Mouse (Mus musculus) G1E-ER4 (cell line): Measurements from ENCODE around the gene B4galnt3. TPM values are rescaled to one million over a fixed set of nuclear protein-coding genes. Genes with fewer than 3 reads are reported as not detected.

Experiments used
- GATA1 ChIP-seq: IDR thresholded peaks from one replicate; pipeline ENCODE4 v1.8.0; 2012; ENCODE audit warnings: low read length, inconsistent platforms
- polyA plus RNA-seq: library from polyadenylated mRNA; stranded (reverse); fragments of >175 nt; gene quantifications from 2 replicates; pipeline ENCODE4 v1.2.3, GENCODE M21; 2012

The B4galnt3 gene
- polyA plus RNA-seq, 1 experiment, result not detected

DNA sequence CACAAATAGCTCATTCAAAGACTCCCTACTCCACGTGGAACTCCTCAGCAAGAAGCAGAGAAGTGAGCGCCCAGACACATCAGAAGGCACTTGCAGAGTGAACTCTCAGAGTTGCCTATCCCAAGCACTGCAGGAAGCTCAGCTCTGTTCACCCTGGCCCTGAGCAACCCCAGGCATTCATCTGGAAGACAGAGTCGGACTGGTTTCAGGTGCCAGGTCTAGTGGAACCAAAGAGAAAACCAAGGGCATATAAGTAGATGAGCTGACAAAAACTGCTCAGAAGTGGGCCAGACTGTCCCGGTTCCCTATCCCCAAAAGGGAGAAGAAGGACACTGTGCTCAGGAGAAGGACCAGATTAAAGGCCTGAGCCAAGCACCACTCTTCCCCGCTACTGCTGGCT is 44.5 kb downstream of the B4galnt3 start:
- TF ChIP-seq GATA1, result no peak

GRCm38 (mm10) chr6:120246676-120247075 is 47.7 kb downstream of the B4galnt3 start:
- no peak for TF ChIP-seq GATA1

- TF ChIP-seq GATA1, result no peak
Measured at GRCm38 (mm10) chr6:120243250-120243649, 51.1 kb downstream of the B4galnt3 start.

- no peak for TF ChIP-seq GATA1
Measured at GRCm38 (mm10) chr6:120242530-120242929, 51.8 kb downstream of the B4galnt3 start.

- no peak for TF ChIP-seq GATA1
Measured at GRCm38 (mm10) chr6:120241453-120241852, 52.9 kb downstream of the B4galnt3 start.

DNA sequence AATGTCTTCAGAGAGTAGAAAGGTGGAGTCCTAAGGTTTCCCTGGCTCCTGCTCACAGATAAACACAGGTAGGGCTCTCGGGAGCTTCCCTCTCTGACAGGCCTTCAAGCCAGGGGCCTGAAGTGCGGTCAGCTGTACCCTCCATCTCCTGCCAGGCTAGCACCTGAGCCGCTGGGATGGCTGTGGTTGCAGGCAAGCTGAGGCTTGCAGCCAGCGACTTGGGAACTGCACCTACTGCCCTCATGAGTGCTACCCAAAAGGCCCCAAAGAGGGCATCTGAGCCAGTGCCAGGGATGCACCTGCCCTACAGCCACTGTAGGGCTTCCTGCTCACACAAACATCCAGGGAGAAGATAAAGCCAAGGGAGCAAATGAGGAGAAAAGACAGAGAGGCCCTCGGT is 53.9 kb downstream of the B4galnt3 start:
- no peak for TF ChIP-seq GATA1

DNA sequence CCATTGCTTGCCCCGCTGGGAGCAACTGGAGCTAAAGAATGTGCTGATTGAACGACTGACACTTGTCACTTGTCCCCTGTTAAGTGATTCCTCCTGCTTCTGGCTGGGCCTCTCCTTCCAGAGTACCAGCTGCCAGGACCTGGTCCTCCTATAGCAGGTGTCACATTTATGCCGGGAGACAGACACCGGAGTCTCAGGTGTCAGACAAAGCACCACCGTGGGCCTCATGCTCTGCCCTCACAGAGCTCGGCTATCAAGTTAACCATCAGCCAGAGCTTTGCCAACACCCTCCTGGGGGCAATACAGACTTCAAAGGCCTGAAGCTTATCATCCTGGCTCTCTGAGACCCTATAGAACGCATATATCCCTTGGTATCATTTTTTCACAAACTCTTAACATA is 58.5 kb downstream of the B4galnt3 start:
- TF ChIP-seq GATA1, result no peak

DNA sequence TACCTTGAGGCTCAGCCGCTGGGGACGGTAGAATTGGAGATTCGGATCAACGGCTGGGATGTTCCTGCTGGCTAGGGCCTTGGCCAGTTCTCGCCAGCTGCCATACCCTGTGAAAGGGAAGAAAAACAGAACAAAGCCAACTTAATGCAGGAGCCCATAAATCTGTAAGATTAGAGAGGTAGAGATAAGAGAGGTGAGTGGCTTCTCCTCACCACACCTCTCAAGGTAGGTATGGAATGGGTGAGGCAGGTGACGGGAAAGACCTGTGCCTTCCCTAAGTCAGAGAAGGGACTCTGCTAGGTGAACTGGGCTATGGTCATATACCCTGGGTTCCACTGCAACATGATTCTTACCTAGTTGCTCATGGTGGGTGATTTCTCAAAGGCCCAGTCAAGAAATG is 61.5 kb downstream of the B4galnt3 start:
- no peak for TF ChIP-seq GATA1

DNA sequence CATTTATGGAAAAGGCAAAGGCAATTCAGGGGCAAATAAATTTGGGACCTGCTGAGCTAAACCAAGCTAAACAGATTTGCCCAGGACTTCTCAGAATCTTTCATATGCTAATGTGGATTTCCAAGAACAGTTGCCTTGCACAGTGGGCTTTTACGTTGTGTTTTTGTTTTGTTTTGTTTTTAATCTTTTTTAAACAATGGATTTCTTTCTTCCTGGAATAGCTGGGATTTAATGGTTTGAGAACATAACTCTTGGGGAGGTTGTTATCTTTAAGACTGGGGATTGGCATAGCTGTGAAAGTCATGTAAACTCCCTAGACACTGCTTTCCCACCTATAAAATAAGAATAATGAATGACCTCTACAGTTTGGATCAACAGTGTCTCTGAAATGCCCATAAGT is 63.9 kb downstream of the B4galnt3 start:
- TF ChIP-seq GATA1, result no peak

GRCm38 (mm10) chr6:120229806-120230205 is 64.6 kb downstream of the B4galnt3 start:
- TF ChIP-seq GATA1, result no peak

DNA sequence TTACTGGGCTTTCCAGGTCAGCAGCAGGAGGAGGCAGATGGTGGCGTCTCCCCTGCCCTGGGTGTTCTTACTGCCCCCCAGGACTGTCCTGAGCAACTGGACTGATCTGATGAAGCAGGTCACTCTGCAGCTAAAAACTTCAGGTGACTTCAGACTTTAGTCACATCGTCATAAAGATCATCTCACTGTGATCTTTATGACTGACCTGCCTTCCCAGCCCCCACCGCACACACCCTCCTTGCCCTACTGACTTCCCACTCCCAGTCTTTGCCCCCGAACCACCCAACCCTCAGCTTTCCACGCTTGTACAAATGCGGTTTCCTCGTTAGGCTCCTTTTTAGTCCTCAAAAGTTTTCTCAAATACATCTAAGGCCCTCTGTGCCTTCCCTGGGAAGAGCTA is 67.3 kb downstream of the B4galnt3 start:
- no peak for TF ChIP-seq GATA1

- TF ChIP-seq GATA1, result no peak
Measured at GRCm38 (mm10) chr6:120225355-120225754, 69.0 kb downstream of the B4galnt3 start.

- no peak for TF ChIP-seq GATA1
Measured at GRCm38 (mm10) chr6:120222669-120223068, 71.7 kb downstream of the B4galnt3 start.

DNA sequence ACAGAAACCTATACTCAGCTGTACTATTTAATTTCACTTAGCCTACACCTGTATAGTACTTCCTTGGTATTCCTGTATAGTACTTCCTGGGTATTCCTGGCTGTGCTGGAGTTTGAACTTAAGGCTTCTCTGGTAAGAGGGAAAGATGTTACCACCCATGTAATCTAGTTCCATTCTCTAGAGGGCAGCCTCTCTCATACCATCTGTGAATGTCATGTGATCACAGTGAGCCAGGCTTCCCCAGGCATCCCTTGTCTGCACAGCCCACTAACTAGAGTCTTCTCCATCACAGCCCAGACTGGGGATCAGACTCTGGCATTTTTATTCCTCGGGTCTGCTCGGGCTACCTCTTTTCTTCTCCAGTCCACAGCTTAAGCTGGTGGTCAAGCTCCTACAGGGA is 75.1 kb downstream of the B4galnt3 start:
- no peak for TF ChIP-seq GATA1

- peak; percentile 13 for TF ChIP-seq GATA1
Measured at GRCm38 (mm10) chr6:120216702-120217101, 77.7 kb downstream of the B4galnt3 start.

GRCm38 (mm10) chr6:120211536-120211935 is 82.8 kb downstream of the B4galnt3 start:
- no peak for TF ChIP-seq GATA1

GRCm38 (mm10) chr6:120206586-120206985 is 87.8 kb downstream of the B4galnt3 start:
- TF ChIP-seq GATA1, result no peak

GRCm38 (mm10) chr6:120202406-120202805 is 92.0 kb downstream of the B4galnt3 start:
- TF ChIP-seq GATA1, result no peak
